ENCODE assay signal across 8 mouse cellular contexts in genomic region chr2:167004099-167004854, GRCm38 (mm10). TPM values are rescaled to one million over a fixed set of nuclear protein-coding genes. Genes with fewer than 3 reads are reported as not detected.
DNase-seq lines count a peak whose midpoint lies in the region; ATAC-seq and TF ChIP-seq lines count a peak whose summit lies in the region.

No protein-coding gene starts in this region.

- H3K4me3 ChIP-seq in forebrain, postnatal 0 days (ENCODE audit: low read depth, low read length), result no peak overlapping the region
- H3K4me3 ChIP-seq in forebrain, embryonic 12.5 days (replicated peaks), result no peak overlapping the region
- no peak overlapping the region for H3K4me3 ChIP-seq in liver, adult 2 months (ENCODE audit: insufficient read depth, low read depth, low read length)

- no peaks in the 10 kb centered on the region for H3K36me3 ChIP-seq in forebrain, postnatal 0 days (ENCODE audit: insufficient read depth)
- H3K36me3 ChIP-seq in forebrain, embryonic 12.5 days (replicated peaks), result no peaks in the 10 kb centered on the region
- H3K36me3 ChIP-seq in liver, adult 2 months (ENCODE audit: control insufficient read depth, insufficient read depth, low read length), result no peaks in the 10 kb centered on the region

- H3K79me2 ChIP-seq in liver, adult 2 months (ENCODE audit: control insufficient read depth, insufficient read depth, low read length), result no peaks in the 10 kb centered on the region

- no peak overlapping the region for H3K27ac ChIP-seq in forebrain, postnatal 0 days (ENCODE audit: low read depth, low read length)
- H3K27ac ChIP-seq in forebrain, embryonic 12.5 days, result no peak overlapping the region
- peak overlapping the region; percentile 0; the same call in 1 of the 2 replicates for H3K27ac ChIP-seq in liver, adult 2 months (replicated peaks; ENCODE audit: insufficient read depth, low read depth, low read length)

- no peaks in the 10 kb centered on the region for H3K27me3 ChIP-seq in forebrain, postnatal 0 days (ENCODE audit: insufficient read depth, low read length)
- peaks cover 4% of the 10 kb centered on the region; the same call in 1 of the 2 replicates for H3K27me3 ChIP-seq in forebrain, embryonic 12.5 days
- H3K27me3 ChIP-seq in liver, adult 2 months (ENCODE audit: control insufficient read depth, insufficient read depth, low read length), result no peaks in the 10 kb centered on the region

- no peak overlapping the region for H3K4me2 ChIP-seq in forebrain, postnatal 0 days (ENCODE audit: low read depth)
- H3K4me2 ChIP-seq in forebrain, embryonic 12.5 days, result no peak overlapping the region

- no peaks in the 10 kb centered on the region for H3K4me1 ChIP-seq in forebrain, postnatal 0 days (ENCODE audit: insufficient read depth)
- no peaks in the 10 kb centered on the region for H3K4me1 ChIP-seq in forebrain, embryonic 12.5 days
- peaks cover 15% of the 10 kb centered on the region; the same call in 1 of the 2 replicates for H3K4me1 ChIP-seq in liver, adult 2 months (ENCODE audit: control insufficient read depth, insufficient read depth, low read length)

- 49% methylated on average over 8 of the region's 8 CpGs for WGBS in forebrain, postnatal 0 days
- WGBS in forebrain, embryonic 12.5 days, result 47% methylated on average over 8 of the region's 8 CpGs
- WGBS in liver, adult 2 months, result 44% methylated on average over 8 of the region's 8 CpGs

- H3K9me3 ChIP-seq in forebrain, postnatal 0 days (ENCODE audit: low read length), result no peaks in the 10 kb centered on the region
- no peaks in the 10 kb centered on the region for H3K9me3 ChIP-seq in forebrain, embryonic 12.5 days

- ATAC-seq in forebrain, postnatal 0 days, result no peak
- ATAC-seq in forebrain, embryonic 12.5 days (ENCODE audit: low FRiP score), result no peak
- peak; percentile 91 for ATAC-seq in CD4-positive, CD25-positive, alpha-beta regulatory T cell, adult 4 months
- peak; percentile 85 for ATAC-seq in erythroid progenitor cell, adult 5-6 weeks (replicated peaks; ENCODE audit: low FRiP score, poor library complexity, severe bottlenecking)

- no peak for TF ChIP-seq POLR2A in liver, adult 2 months (IDR thresholded peaks at IDR 0.05; ENCODE audit: extremely low read depth, insufficient read depth, low read length)

- no peak overlapping the region for H3K9ac ChIP-seq in forebrain, postnatal 0 days
- no peak overlapping the region for H3K9ac ChIP-seq in forebrain, embryonic 12.5 days
- 0 out of 2 replicates have a peak overlapping the region, but pooled peaks have one; percentile 1 for H3K9ac ChIP-seq in liver, adult 2 months (ENCODE audit: low read depth, low read length)

- DNase-seq in forebrain, postnatal 0 days, result peak; percentile 78
- DNase-seq in brain, adult 2 months (ENCODE audit: low read depth, low spot score), result peak; percentile 96
- DNase-seq in kidney, adult 9 months, result peak; percentile 90
- peak; percentile 84 for DNase-seq in liver, adult 2 months (ENCODE audit: extremely low read depth, low read depth, low spot score)
- DNase-seq in right cerebral cortex, adult 2 months (ENCODE audit: low spot score in 2 of 2), result peak; percentile 81 to 86

- TF ChIP-seq CTCF in forebrain, postnatal 0 days (IDR thresholded peaks at IDR 0.05; ENCODE audit: low read depth), result peak; percentile 73
- peak; percentile 43 for TF ChIP-seq CTCF in liver, adult 2 months (IDR thresholded peaks at IDR 0.05; ENCODE audit: low read depth, low read length)

RNA-seq across cellular contexts. Expression of gene Stau1, which starts 8.2 kb away (rescaled TPM):
- total RNA-seq in forebrain, postnatal 0 days (2014; rRNA removed), result 29.7 and 39.6 TPM in 2 replicates
- polyA plus RNA-seq in forebrain, postnatal 0 days (2015; fragmentation: Nextera tagmentation; extraction: Ambion mirVana), result 75.2 and 97.3 TPM in 2 replicates
- 121 and 125 TPM in 2 replicates for polyA plus RNA-seq in forebrain, embryonic 12.5 days (2016; fragmentation: Nextera tagmentation; extraction: Ambion mirVana)
- polyA plus RNA-seq in CD4-positive, CD25-positive, alpha-beta regulatory T cell, adult 4 months (2017; shearing (Covaris generic)), result 10 to 100 TPM; 48.2 to 69.3 TPM
- 25.2 and 42.5 TPM in 2 replicates for total RNA-seq in erythroid progenitor cell, adult 5-6 weeks (2015; ENCODE audit: low replicate concordance)
- total RNA-seq in erythroid progenitor cell, adult 5-6 weeks (2017; ENCODE audit: low replicate concordance), result 47.6 and 55.7 TPM in 2 replicates
- 25.1 and 38.6 TPM in 2 replicates for total RNA-seq in liver, adult 2 months (2014; rRNA removed)
- 23.8 and 25.9 TPM in 2 replicates for polyA plus RNA-seq in liver, adult 2 months (2012; rRNA removed)

RNA-seq across cellular contexts. Expression of gene Ddx27, which starts 10.7 kb away (rescaled TPM):
- 37.9 and 42.5 TPM in 2 replicates for total RNA-seq in forebrain, postnatal 0 days (2014; rRNA removed)
- 28.4 and 36.9 TPM in 2 replicates for polyA plus RNA-seq in forebrain, postnatal 0 days (2015; fragmentation: Nextera tagmentation; extraction: Ambion mirVana)
- polyA plus RNA-seq in forebrain, embryonic 12.5 days (2016; fragmentation: Nextera tagmentation; extraction: Ambion mirVana), result 55.9 and 56.6 TPM in 2 replicates
- 10 to 100 TPM; 33.4 to 61.0 TPM for polyA plus RNA-seq in CD4-positive, CD25-positive, alpha-beta regulatory T cell, adult 4 months (2017; shearing (Covaris generic))
- 31.4 and 35.6 TPM in 2 replicates for total RNA-seq in erythroid progenitor cell, adult 5-6 weeks (2015; ENCODE audit: low replicate concordance)
- 44.6 and 49.5 TPM in 2 replicates for total RNA-seq in erythroid progenitor cell, adult 5-6 weeks (2017; ENCODE audit: low replicate concordance)
- 11.1 and 11.2 TPM in 2 replicates for total RNA-seq in liver, adult 2 months (2014; rRNA removed)
- polyA plus RNA-seq in liver, adult 2 months (2012; rRNA removed), result 8.7 and 13.4 TPM in 2 replicates

RNA-seq across cellular contexts. Expression of gene Znfx1, which starts 58.5 kb away (rescaled TPM):
- total RNA-seq in forebrain, postnatal 0 days (2014; rRNA removed), result 20.5 and 25.4 TPM in 2 replicates
- 2.2 and 4.4 TPM in 2 replicates for polyA plus RNA-seq in forebrain, postnatal 0 days (2015; fragmentation: Nextera tagmentation; extraction: Ambion mirVana)
- 8.5 and 9.2 TPM in 2 replicates for polyA plus RNA-seq in forebrain, embryonic 12.5 days (2016; fragmentation: Nextera tagmentation; extraction: Ambion mirVana)
- 10 to 100 TPM; 18.1 to 27.6 TPM for polyA plus RNA-seq in CD4-positive, CD25-positive, alpha-beta regulatory T cell, adult 4 months (2017; shearing (Covaris generic))
- 44.0 and 51.2 TPM in 2 replicates for total RNA-seq in erythroid progenitor cell, adult 5-6 weeks (2015; ENCODE audit: low replicate concordance)
- 51.1 and 70.8 TPM in 2 replicates for total RNA-seq in erythroid progenitor cell, adult 5-6 weeks (2017; ENCODE audit: low replicate concordance)
- 21.6 and 23.8 TPM in 2 replicates for total RNA-seq in liver, adult 2 months (2014; rRNA removed)
- 20.5 and 23.3 TPM in 2 replicates for polyA plus RNA-seq in liver, adult 2 months (2012; rRNA removed)

Comparison
In these comparisons a context has a peak if more than half of its experiments do, and no peak if none do; other contexts are left out.
1. ATAC-seq: peak in CD4-positive, CD25-positive, alpha-beta regulatory T cell, adult 4 months (single experiment) and erythroid progenitor cell, adult 5-6 weeks (single experiment); none in forebrain, postnatal 0 days (single experiment) and forebrain, embryonic 12.5 days (single experiment).
2. Peak in every context shown above with its lines, with median percentiles within 50 percentile points of each other: DNase-seq.